Mouse (Mus musculus) liver, embryonic 11.5 days (tissue): ENCODE measurements around the gene Opa1. TPM values are rescaled to one million over a fixed set of nuclear protein-coding genes. Genes with fewer than 3 reads are reported as not detected.

Experiments used
- ATAC-seq: fragments of 200-750 bp; cut with Nextera tagmentation; replicated peaks from 2 replicates; pipeline ENCODE4 v1.8.0; 2017; ENCODE audit warnings: moderate number of reproducible peaks, mild to moderate bottlenecking, moderate TSS enrichment, moderate library complexity; ENCODE audit not compliant: low FRiP score
- DNase-seq: peaks from one replicate; pipeline ENCODE4 v3.0.0-alpha.2; 2017; ENCODE audit warnings: low spot score
- H3K27ac ChIP-seq: fragments of 300-500 bp; sonication (generic); 2 replicates; pipeline ENCODE4 v1.5.1; 2014; ENCODE audit warnings: mild to moderate bottlenecking, low read depth, low read length, control low read depth
- H3K27me3 ChIP-seq: fragments of 300-500 bp; sonication (generic); replicated peaks from 2 replicates; pipeline ENCODE4 v1.6.1; 2014; ENCODE audit warnings: low read length, mixed read lengths; ENCODE audit not compliant: control insufficient read depth, insufficient read depth
- H3K36me3 ChIP-seq: fragments of 300-500 bp; sonication (generic); 2 replicates; pipeline ENCODE4 v1.6.1; 2014; ENCODE audit warnings: mild to moderate bottlenecking, low read length, moderate library complexity, mixed read lengths; ENCODE audit not compliant: control insufficient read depth, insufficient read depth
- H3K4me1 ChIP-seq: fragments of 300-500 bp; sonication (generic); replicated peaks from 2 replicates; pipeline ENCODE4 v1.6.1; 2014; ENCODE audit warnings: low read length, mixed read lengths; ENCODE audit not compliant: control insufficient read depth, insufficient read depth
- H3K4me2 ChIP-seq: fragments of 300-500 bp; sonication (generic); 2 replicates; pipeline ENCODE4 v1.6.1; 2014; ENCODE audit warnings: mild to moderate bottlenecking, control low read depth, moderate library complexity
- H3K4me3 ChIP-seq: fragments of 300-500 bp; sonication (generic); 2 replicates; pipeline ENCODE4 v1.5.1; 2014; ENCODE audit warnings: low read depth, low read length, control low read depth
- H3K9ac ChIP-seq: fragments of 300-500 bp; sonication (generic); 2 replicates; pipeline ENCODE4 v1.6.1; 2014; ENCODE audit warnings: low read depth, low read length, control low read depth
- H3K9me3 ChIP-seq: fragments of 300-500 bp; sonication (generic); 2 replicates; pipeline ENCODE4 v1.6.1; 2016; ENCODE audit warnings: low read length, inconsistent platforms, mixed read lengths; ENCODE audit not compliant: control insufficient read depth
- WGBS: fragments of 180-500 bp; shearing (Covaris S2); extraction: QIAGEN DNeasy Blood & Tissue Kit; methylation state at CpG from one replicate; pipeline ENCODE4 v1.1.7; 2014; 5-methylcytosine and 5-hydroxymethylcytosine counted together
- polyA plus RNA-seq: library from polyadenylated mRNA; unstranded; fragments of >200 nt; fragmentation: Nextera tagmentation; extraction: Ambion mirVana; gene quantifications from 2 replicates; pipeline ENCODE4 v1.2.1, GENCODE M21; 2014

The Opa1 gene
- polyA plus RNA-seq, 1 experiment from 2014 or later, result 48.3 TPM

- Histone ChIP-seq H3K27me3 (no peaks in the 10 kb centered on the region), H3K9me3 (no peaks in the 10 kb centered on the region), H3K27ac (no peak overlapping the region), H3K36me3 (no peaks in the 10 kb centered on the region), H3K9ac (no peak overlapping the region), H3K4me2 (no peak overlapping the region), H3K4me1 (no peaks in the 10 kb centered on the region), H3K4me3 (no peak overlapping the region)
- no peak for DNase-seq
- no peak for ATAC-seq
- 88% methylated on average over 3 of the region's 3 CpGs for WGBS
These were observed 94.1 kb downstream of the Opa1 start for GRCm38 (mm10) chr16:29673230-29673629.

GRCm38 (mm10) chr16:29679607-29680006, 100.5 kb downstream of the Opa1 start:
- Histone ChIP-seq H3K27ac (no peak overlapping the region), H3K4me3 (no peak overlapping the region), H3K4me1 (0 out of 2 replicates have a peak, but pooled peaks cover 3% of the 10 kb centered on the region), H3K36me3 (no peaks in the 10 kb centered on the region), H3K4me2 (no peak overlapping the region), H3K9me3 (no peaks in the 10 kb centered on the region), H3K9ac (no peak overlapping the region), H3K27me3 (no peaks in the 10 kb centered on the region)
- 77% methylated on average over 5 of the region's 5 CpGs for WGBS
- ATAC-seq (no peak), DNase-seq (no peak)

- no peak overlapping the region for H3K4me2 ChIP-seq
- no peaks in the 10 kb centered on the region for H3K36me3 ChIP-seq
- H3K4me1 ChIP-seq, result 0 out of 2 replicates have a peak, but pooled peaks cover 3% of the 10 kb centered on the region
- H3K9me3 ChIP-seq, result no peaks in the 10 kb centered on the region
- H3K9ac ChIP-seq, result no peak overlapping the region
- H3K27me3 ChIP-seq, result no peaks in the 10 kb centered on the region
- WGBS, result 69% methylated on average over 18 of the region's 18 CpGs
- ATAC-seq (no peak), DNase-seq (no peak)
- H3K27ac ChIP-seq, result no peak overlapping the region
- H3K4me3 ChIP-seq, result no peak overlapping the region
These were observed 101.5 kb downstream of the Opa1 start for GRCm38 (mm10) chr16:29680548-29681175.

- ATAC-seq (no peak), DNase-seq (no peak)
- WGBS, result 40% methylated on average over 17 of the region's 17 CpGs
- no peak overlapping the region for H3K4me3 ChIP-seq
- no peak overlapping the region for H3K4me2 ChIP-seq
- H3K36me3 ChIP-seq, result no peaks in the 10 kb centered on the region
- H3K4me1 ChIP-seq, result 0 out of 2 replicates have a peak, but pooled peaks cover 3% of the 10 kb centered on the region
- H3K9ac ChIP-seq, result no peak overlapping the region
- no peaks in the 10 kb centered on the region for H3K9me3 ChIP-seq
- no peaks in the 10 kb centered on the region for H3K27me3 ChIP-seq
- H3K27ac ChIP-seq, result no peak overlapping the region
These were observed 103.7 kb downstream of the Opa1 start for GRCm38 (mm10) chr16:29682555-29683431.

GRCm38 (mm10) chr16:29683563-29683962, 104.4 kb downstream of the Opa1 start:
- 0 out of 2 replicates have a peak overlapping the region, but pooled peaks have one; percentile 12 for H3K9ac ChIP-seq
- peak overlapping the region; percentile 27; the same call in 1 of the 2 replicates for H3K4me2 ChIP-seq
- DNase-seq (no peak), ATAC-seq (no peak)
- H3K27ac ChIP-seq, result no peak overlapping the region
- H3K4me1 ChIP-seq, result 0 out of 2 replicates have a peak, but pooled peaks cover 3% of the 10 kb centered on the region
- H3K27me3 ChIP-seq, result no peaks in the 10 kb centered on the region
- H3K36me3 ChIP-seq, result no peaks in the 10 kb centered on the region
- no peak overlapping the region for H3K4me3 ChIP-seq
- no peaks in the 10 kb centered on the region for H3K9me3 ChIP-seq
- 26% methylated on average over 12 of the region's 12 CpGs for WGBS

- no peak overlapping the region for H3K9ac ChIP-seq
- ATAC-seq, result no peak
- H3K4me3 ChIP-seq, result no peak overlapping the region
- H3K4me2 ChIP-seq, result no peak overlapping the region
- no peak for DNase-seq
- H3K27me3 ChIP-seq, result no peaks in the 10 kb centered on the region
- H3K36me3 ChIP-seq, result no peaks in the 10 kb centered on the region
- WGBS, result 75% methylated on average over 2 of the region's 2 CpGs
- H3K9me3 ChIP-seq, result no peaks in the 10 kb centered on the region
- H3K27ac ChIP-seq, result no peak overlapping the region
- H3K4me1 ChIP-seq, result 0 out of 2 replicates have a peak, but pooled peaks cover 3% of the 10 kb centered on the region
These were observed 105.0 kb downstream of the Opa1 start for GRCm38 (mm10) chr16:29684111-29684510.

GRCm38 (mm10) chr16:29684641-29685040, 105.5 kb downstream of the Opa1 start:
- Histone ChIP-seq H3K4me2 (no peak overlapping the region), H3K36me3 (no peaks in the 10 kb centered on the region), H3K9ac (no peak overlapping the region), H3K27me3 (no peaks in the 10 kb centered on the region), H3K4me1 (0 out of 2 replicates have a peak, but pooled peaks cover 3% of the 10 kb centered on the region), H3K9me3 (no peaks in the 10 kb centered on the region), H3K27ac (no peak overlapping the region), H3K4me3 (no peak overlapping the region)
- DNase-seq (no peak), ATAC-seq (no peak)
- 74% methylated on average over 2 of the region's 2 CpGs for WGBS

GRCm38 (mm10) chr16:29686141-29686540, 107.0 kb downstream of the Opa1 start:
- 0 out of 2 replicates have a peak, but pooled peaks cover 3% of the 10 kb centered on the region for H3K4me1 ChIP-seq
- 61% methylated on average over 6 of the region's 6 CpGs for WGBS
- H3K27me3 ChIP-seq, result no peaks in the 10 kb centered on the region
- H3K27ac ChIP-seq, result no peak overlapping the region
- no peak overlapping the region for H3K4me2 ChIP-seq
- ATAC-seq (no peak), DNase-seq (no peak)
- H3K36me3 ChIP-seq, result no peaks in the 10 kb centered on the region
- no peaks in the 10 kb centered on the region for H3K9me3 ChIP-seq
- no peak overlapping the region for H3K9ac ChIP-seq
- no peak overlapping the region for H3K4me3 ChIP-seq
